Mouse (Mus musculus): ENCODE data around the gene Rbm8a2.

The Rbm8a2 gene

DNA sequence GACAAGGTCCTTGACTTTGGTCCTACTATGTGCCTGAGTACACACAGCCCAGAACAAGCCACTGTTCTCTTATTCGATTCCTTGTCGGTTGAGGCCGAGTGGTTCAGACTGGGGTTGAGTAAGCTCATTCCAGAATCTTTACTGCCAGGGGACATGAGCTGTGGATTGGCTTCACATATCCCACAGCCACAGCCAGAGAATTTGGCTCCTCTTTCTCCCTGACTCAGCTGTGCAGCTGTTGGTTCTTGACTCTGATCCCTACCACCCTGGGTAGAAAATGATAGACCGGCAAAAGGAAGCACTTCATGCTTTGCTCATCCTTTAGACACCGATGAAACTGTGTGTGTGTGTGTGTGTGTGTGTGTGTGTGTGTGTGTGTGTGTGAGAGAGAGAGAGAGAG is 47.5 kb downstream of the Rbm8a2 start:
- in situ Hi-C loops (cut with MboI): no loop called here

Measured in mature B cell (primary cell).